13 mouse cellular contexts compared by ENCODE assay signal in genomic region chr2:3218225-3218624, GRCm38 (mm10).
DNase-seq lines count a peak whose midpoint lies in the region; ATAC-seq and TF ChIP-seq lines count a peak whose summit lies in the region.
"Had no signal": no experiment of that assay in that cellular context is flagged by ENCODE, and none has a peak within 500 bp of the region (broad histone marks: within the 10 kb centered on the region; RNA-seq: fewer than 3 reads in every experiment).

No protein-coding gene starts in this region.

- peaks cover 7% of the 10 kb centered on the region; the same call in 1 of the 2 replicates for H3K36me3 ChIP-seq in midbrain, postnatal 0 days (ENCODE audit: insufficient read depth, low read length)

- TF ChIP-seq CTCF in midbrain, postnatal 0 days (IDR thresholded peaks at IDR 0.05): no peak

- H3K4me2 ChIP-seq in midbrain, postnatal 0 days (ENCODE audit: low read depth, low read length, poor library complexity, severe bottlenecking): no peak overlapping the region

- ATAC-seq in midbrain, postnatal 0 days (ENCODE audit: low FRiP score): no peak
- ATAC-seq: liver, postnatal 0 days had no signal

- no peak overlapping the region for H3K9ac ChIP-seq in midbrain, postnatal 0 days (replicated peaks; ENCODE audit: low read length, poor library complexity, severe bottlenecking)
- H3K9ac ChIP-seq: liver, postnatal 0 days had no signal

- no peaks in the 10 kb centered on the region for H3K27me3 ChIP-seq in midbrain, postnatal 0 days (ENCODE audit: insufficient read depth, low read length)

- WGBS in midbrain, postnatal 0 days: 62% methylated on average over 6 of the region's 6 CpGs

- DNase-seq in right cerebral cortex, adult 18-20 months: peak; percentile 92
- DNase-seq in right cerebral cortex, postnatal 4 days: no peak
- peak; percentile 25 to 73 for DNase-seq in frontal cortex, postnatal 25 days (ENCODE audit: low spot score in 2 of 2)
- DNase-seq in left cerebral cortex, postnatal 14 days (ENCODE audit: low spot score in 2 of 2): peak; percentile 74 to 81
- DNase-seq in midbrain, postnatal 0 days (ENCODE audit: low spot score): no peak
- DNase-seq in spleen, postnatal 10 days (ENCODE audit: low spot score in 2 of 2): no peak
- DNase-seq in cerebellum, adult 8-10 months: no peak
- DNase-seq: kidney, adult 18-20 months; liver, postnatal 0 days; midbrain, embryonic 14.5 days; thymus, postnatal 25 days had no signal

- H3K4me1 ChIP-seq in midbrain, postnatal 0 days (ENCODE audit: insufficient read depth, low read length): no peaks in the 10 kb centered on the region
- H3K4me1 ChIP-seq: limb, embryonic 10.5 days had no signal

- no peak overlapping the region for H3K4me3 ChIP-seq in midbrain, postnatal 0 days (ENCODE audit: low read depth, low read length)
- H3K4me3 ChIP-seq: forebrain, embryonic 10.5 days; limb, embryonic 10.5 days had no signal

- H3K9me3 ChIP-seq in midbrain, postnatal 0 days (ENCODE audit: low read length): no peaks in the 10 kb centered on the region
- H3K9me3 ChIP-seq: forebrain, embryonic 10.5 days; limb, embryonic 10.5 days had no signal

- intact Hi-C loops in left cerebral cortex, postnatal 14 days (cut with DNase I): loop anchor here (5.0 kb wide), 1 partner anchor 46 kb away; no protein-coding TSS in a partner anchor

- no peak overlapping the region for H3K27ac ChIP-seq in midbrain, postnatal 0 days (ENCODE audit: low read depth, low read length)
- H3K27ac ChIP-seq: forebrain, embryonic 10.5 days; limb, embryonic 10.5 days had no signal

Comparison
In these comparisons a context has a peak if more than half of its experiments do, and no peak if none do; other contexts are left out.
1. DNase-seq: peak in right cerebral cortex, adult 18-20 months (single experiment), frontal cortex, postnatal 25 days (2 of 2) and left cerebral cortex, postnatal 14 days (2 of 2); none in right cerebral cortex, postnatal 4 days (single experiment), midbrain, postnatal 0 days (single experiment), spleen, postnatal 10 days (0 of 2) and cerebellum, adult 8-10 months (single experiment).